Mouse (Mus musculus): ENCODE measurements at regions not wholly inside any gene's neighbourhood (a gene's known extent, or its start where the extent isn't known, plus 50 kb on each side); places are given as distances from the start of the nearest gene placed in this dataset.

DNA sequence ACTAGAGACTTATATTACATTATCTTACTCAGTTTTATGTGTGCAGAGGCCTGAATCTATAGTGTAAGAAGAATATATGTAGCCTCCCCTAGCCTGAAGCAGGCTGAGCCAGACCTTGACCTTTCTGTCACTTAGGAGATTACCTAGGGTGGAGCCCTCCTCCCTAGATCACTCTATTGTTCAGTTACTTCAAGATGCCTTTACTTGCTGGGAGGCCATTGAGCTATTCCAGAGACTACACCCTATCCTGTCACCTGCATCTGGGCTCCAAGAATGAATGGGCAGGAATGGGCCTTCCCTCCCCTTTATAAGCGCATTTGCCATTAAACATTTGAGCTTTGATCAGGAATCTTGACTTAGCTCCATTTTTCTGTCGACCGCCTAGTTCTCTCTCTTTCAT, 846.9 kb upstream of the Gcfc2 start:
- TF ChIP-seq CTCF (IDR thresholded peaks at IDR 0.05; ENCODE audit: low read depth, low read length) (no peak), POLR2A (IDR thresholded peaks at IDR 0.05; ENCODE audit: insufficient read depth, low read length) (no peak), EP300 (IDR thresholded peaks at IDR 0.05; ENCODE audit: insufficient read depth, low read depth, low read length) (0 out of 2 replicates have a peak, but pooled peaks have one; percentile 44)
